Mouse (Mus musculus): ENCODE results near the gene Nup62.
A peak's percentile ranks its signal among the peaks of the same experiment; 100 is the strongest.

DNA sequence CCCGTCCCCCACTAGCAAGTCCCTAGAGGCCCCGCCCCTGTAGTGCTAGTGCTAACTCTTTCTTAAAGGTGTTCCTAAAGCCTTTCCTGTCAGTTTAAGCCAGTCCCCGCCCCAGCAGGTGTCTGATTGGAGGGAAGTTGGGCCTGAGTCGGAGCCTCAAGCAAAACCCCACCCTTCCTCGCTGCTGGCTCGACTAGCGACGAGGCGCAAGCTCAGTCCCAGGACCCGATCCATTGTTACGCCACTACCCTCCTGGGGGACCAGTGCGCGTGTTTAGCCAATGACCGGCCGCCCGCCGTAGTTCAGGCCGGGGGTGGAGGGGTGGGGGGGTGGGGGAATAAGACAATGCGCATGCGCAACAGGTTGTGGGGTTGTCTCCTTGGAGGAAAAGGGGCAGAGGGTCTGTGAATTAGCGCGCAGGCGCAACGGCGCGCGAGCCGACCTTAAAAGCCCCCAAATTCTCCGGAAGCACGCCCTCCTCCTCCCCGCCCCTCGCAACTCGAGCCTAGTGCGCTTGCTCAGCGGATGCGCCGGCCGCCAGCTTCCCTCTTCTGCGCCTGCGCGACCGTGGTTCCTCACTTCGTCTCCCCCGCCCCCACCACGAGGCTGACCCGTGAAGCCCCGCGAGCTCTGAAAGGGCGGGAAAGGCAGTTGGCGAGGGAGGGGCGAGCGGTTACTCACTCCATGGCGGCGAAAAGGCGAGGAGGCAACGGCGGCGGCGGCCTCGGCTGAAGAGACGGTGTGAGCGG lies at the start of gene Nup62, which contains the start of gene Il4i1:
- TF ChIP-seq CTCF (IDR thresholded peaks at IDR 0.05) (peak; percentile 40), EP300 (IDR thresholded peaks at IDR 0.05; ENCODE audit: insufficient read depth, low read depth, low read length) (0 out of 2 replicates have a peak, but pooled peaks have one; percentile 11)

Data from heart, adult 2 months (tissue).